Mouse (Mus musculus) ovary, postnatal 36 days (tissue): Measurements from ENCODE around the gene Gm3164.
"Not testable (repeated sequence)": the region's sequence is repeated elsewhere in the genome, so short reads cannot be mapped to it uniquely, and the experiment has no call there.

Experiments
- DNase-seq: peaks from one replicate; pipeline ENCODE4 v3.0.0; 2022; ENCODE audit warnings: low spot score, mixed read lengths

Gm3164 gene

GRCm38 (mm10) chr14:4414965-4415835, at the start of gene Gm3164:
Gene Gm3164 (plus strand): TSS chr14:4415448.
- peak; percentile 27 for DNase-seq

GRCm38 (mm10) chr14:4368991-4369390, 46.3 kb upstream of the Gm3164 start:
- DNase-seq, result not testable (repeated sequence)

GRCm38 (mm10) chr14:4369691-4370090, 45.6 kb upstream of the Gm3164 start:
- DNase-seq, result not testable (repeated sequence)

GRCm38 (mm10) chr14:4377871-4378270, 37.4 kb upstream of the Gm3164 start:
- DNase-seq, result not testable (repeated sequence)

- not testable (repeated sequence) for DNase-seq
These were observed 29.6 kb upstream of the Gm3164 start for GRCm38 (mm10) chr14:4385606-4386005.

GRCm38 (mm10) chr14:4392841-4393530, 22.3 kb upstream of the Gm3164 start:
- DNase-seq, result not testable (repeated sequence)

- not testable (repeated sequence) for DNase-seq
These were observed 18.0 kb upstream of the Gm3164 start, which contains the start of gene Gm3159 for GRCm38 (mm10) chr14:4397226-4397625. Gene Gm3159 (plus strand): TSS chr14:4397526.

- not testable (repeated sequence) for DNase-seq
These were observed 16.6 kb upstream of the Gm3164 start for GRCm38 (mm10) chr14:4398624-4399023.

- DNase-seq, result not testable (repeated sequence)
These were observed 15.0 kb upstream of the Gm3164 start for GRCm38 (mm10) chr14:4400115-4400789.

- not testable (repeated sequence) for DNase-seq
These were observed 14.0 kb upstream of the Gm3164 start for GRCm38 (mm10) chr14:4401245-4401644.

GRCm38 (mm10) chr14:4403840-4404239, 11.4 kb upstream of the Gm3164 start:
- not testable (repeated sequence) for DNase-seq

- DNase-seq, result not testable (repeated sequence)
These were observed 5.3 kb upstream of the Gm3164 start for GRCm38 (mm10) chr14:4409939-4410338.

GRCm38 (mm10) chr14:4430692-4431091, 15.4 kb downstream of the Gm3164 start, which contains the start of gene Gm3173:
Gene Gm3173 (plus strand): TSS chr14:4430992.
- not testable (repeated sequence) for DNase-seq

- DNase-seq, result not testable (repeated sequence)
These were observed 66.2 kb downstream of the Gm3164 start, which contains the start of gene Gm3182 for GRCm38 (mm10) chr14:4481445-4481844. Gene Gm3182 (plus strand): TSS chr14:4481745.
